Mouse (Mus musculus) kidney, postnatal 4 days (tissue): ENCODE results near the gene Selenom.

Source experiments
- DNase-seq, 2 experiments: peaks; one replicate each; pipeline ENCODE4 v3.0.0; 2021; ENCODE audit warnings: mixed read lengths in 2 of 2

Gene Selenom

GRCm38 (mm10) chr11:3531634-3532033, 17.1 kb downstream of the Selenom start:
- DNase-seq, result no peak

GRCm38 (mm10) chr11:3532101-3532931, 17.8 kb downstream of the Selenom start:
- DNase-seq, result no peak

DNA sequence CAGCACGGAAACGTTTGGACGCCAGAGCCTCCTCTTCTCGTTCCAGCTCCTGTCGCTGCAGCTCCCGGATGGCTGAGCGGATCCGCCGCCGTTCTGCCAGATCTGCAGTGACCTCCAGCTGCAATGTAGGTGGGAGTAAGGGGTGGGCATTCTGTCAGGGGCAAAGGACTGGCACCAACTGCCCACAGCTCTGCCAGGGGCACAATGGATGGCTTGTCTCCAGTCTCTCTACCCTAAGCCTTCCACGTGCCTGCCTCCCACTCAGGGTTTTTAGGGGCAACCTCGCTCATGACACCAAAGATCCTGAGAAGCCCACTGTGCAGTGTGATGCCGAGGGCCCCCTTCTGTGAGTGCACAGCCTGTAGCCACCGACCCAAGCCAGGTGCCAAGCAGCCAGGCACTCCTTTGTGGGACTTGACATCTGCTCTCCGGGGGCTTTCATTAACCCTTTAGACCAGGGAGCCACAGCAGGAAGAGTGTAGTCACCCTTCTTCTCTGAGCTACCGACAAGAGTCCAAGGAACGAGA, 19.0 kb downstream of the Selenom start:
- no peak for DNase-seq

DNA sequence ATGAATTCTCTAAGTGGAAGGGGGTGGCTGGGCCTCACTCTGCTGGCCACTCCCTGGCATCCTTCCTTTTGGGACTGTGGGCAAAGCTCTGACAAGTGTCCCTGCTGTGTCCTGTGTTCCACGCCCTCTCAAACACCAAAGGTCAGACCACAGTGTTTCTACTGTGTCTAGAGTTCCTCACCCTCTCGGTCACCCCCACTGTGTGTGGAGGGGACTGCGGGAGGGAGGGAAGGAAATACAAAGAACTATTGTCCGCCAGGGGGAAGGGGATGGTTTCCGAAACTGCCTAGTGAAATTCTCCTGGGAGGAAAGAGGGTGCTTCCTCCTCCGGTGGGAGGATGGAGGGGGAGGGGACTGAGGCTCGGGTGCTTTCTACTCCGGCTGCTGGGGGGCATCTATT, 20.5 kb downstream of the Selenom start:
- no peak for DNase-seq

DNA sequence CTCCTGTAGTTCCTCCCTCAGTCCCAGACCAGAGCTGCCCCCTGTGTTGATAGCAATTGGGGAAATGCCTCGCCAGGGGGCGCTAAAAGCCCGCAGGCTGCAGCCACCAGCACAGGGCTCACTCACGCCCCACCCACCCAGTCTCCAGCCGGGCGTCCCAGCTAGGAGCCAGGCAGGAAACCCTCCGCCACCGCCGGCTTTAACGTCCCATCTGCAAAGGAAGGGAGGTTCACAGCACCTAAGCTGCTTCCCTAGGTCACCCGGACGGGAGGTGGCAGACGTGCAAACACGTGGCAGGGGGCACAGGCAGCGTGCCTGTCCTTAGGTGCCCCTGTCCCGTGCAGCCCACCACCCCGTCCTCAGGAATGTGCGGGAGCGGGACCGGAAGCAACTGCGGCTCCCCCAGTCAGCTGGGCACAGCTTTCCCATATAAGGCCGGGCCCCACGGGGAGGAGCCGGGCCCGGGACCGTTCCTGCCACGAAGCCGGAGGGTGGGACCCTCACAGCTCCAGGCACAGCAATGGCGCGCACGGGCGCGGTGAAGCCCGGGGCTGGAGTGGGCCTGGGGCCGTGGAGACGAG, 21.0 kb downstream of the Selenom start:
- DNase-seq, result peak; percentile 99

DNA sequence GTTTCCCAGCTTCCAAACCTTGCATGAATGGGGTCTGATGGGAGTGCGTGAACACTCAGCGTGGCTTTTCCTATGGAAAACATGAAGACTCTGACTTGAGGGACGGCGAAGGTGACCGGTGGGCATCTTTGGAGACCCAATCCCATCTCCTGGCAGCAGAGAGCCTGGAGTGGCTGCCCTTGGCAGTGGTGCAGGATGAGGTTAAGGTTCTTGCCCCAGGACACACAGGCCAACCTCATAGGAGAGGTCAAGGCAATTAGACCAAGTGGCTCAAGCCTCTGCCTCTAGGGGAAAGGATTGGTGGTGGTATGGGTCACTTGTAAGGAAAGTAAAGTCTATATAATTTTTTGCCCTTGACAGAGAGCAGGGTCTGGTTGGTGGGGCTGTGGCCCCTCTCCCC, 21.6 kb downstream of the Selenom start:
- DNase-seq, result no peak

DNA sequence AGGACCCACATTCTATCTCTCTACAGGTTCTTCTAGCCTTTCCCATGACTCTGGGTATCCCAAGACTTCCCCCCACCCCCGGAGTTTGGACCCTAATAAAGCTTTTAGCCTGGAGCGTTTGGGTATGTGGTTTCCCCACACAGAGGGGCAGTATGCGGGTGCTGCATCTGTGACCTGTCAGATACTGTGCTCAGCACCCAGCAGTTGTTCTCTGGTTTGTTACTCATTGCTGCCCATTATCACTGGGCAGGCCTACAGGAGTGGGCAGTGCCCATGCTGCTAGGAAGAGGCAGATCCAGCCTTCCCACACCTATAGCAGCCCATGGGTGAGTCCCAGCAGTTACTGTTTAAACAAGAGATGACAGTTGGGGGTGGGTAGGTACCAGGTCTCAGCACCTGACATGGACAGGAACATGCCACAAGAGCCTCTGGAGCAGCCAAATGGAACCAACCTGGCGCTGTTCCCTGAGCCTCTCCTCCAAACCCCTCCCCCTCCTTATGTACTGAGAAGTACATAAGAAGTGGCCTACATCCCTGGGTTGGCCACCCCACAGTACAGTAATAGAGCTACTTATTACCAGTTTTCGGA, 22.4 kb downstream of the Selenom start:
- peak; percentile 68 to 85 for DNase-seq

DNA sequence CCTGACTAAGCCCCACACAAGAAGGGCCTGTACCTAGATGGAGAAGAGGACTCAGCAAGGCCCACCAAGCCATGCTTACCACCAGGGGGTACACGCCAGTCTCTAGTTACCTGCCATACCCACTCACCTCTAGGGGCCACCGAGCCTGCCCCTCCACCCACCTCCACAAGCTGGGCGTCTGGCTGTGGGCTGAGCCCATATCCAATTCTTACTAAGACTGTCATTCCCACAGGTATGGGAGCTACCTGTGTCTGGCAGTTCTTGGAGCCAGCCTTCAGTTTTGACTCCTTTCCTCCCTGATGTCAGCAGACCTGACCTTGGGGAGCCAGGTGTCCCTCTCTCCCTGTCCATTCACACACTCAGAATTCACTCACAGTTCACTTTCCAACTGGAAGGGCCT, 23.2 kb downstream of the Selenom start:
- no peak for DNase-seq

- DNase-seq, result no peak
Observed at GRCm38 (mm10) chr11:3538341-3538740, 23.9 kb downstream of the Selenom start.

DNA sequence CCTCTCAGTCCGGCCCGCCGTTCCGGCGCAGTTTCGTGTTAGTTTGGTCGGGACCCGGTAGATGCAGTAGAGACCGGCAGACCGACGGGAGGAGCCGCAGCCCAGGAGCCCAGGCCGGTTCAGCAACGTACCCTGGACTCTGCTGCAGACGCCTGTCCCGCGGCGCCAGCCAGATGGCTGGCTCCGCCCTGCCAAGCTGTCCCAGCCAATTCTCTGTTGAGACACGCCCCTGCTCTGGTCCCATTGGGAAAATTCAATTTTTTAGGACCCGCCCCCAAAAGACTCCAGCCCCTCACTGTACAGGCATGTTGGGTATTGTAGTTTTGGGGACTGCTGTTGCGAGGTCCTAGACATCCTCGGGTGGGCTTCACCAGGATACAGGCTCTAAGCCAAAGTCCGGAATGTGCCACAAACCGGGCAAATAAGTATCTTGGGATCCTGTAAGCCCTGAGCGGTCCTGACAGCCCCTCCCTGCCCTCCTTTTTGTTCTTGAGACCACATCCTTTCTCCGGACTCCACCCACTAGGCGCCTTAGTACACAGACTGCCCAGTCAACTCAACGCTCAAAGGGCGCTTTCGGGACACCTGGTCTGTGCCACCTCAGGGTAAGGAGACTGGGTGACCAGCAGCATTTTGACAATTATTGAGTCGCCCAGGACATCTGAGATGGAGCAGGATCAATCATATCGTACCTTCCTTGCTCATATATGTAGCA, 24.8 kb downstream of the Selenom start:
- DNase-seq, result peak; percentile 90 to 95

- DNase-seq, result no peak
Observed at GRCm38 (mm10) chr11:3539826-3540196, 25.3 kb downstream of the Selenom start.

- DNase-seq, result no peak
Observed at GRCm38 (mm10) chr11:3540451-3541085, 26.1 kb downstream of the Selenom start, which contains the start of gene Smtn. Smtn (minus strand) TSS chr11:3540612.

- DNase-seq, result no peak
Observed at GRCm38 (mm10) chr11:3541932-3542331, 27.4 kb downstream of the Selenom start.

DNA sequence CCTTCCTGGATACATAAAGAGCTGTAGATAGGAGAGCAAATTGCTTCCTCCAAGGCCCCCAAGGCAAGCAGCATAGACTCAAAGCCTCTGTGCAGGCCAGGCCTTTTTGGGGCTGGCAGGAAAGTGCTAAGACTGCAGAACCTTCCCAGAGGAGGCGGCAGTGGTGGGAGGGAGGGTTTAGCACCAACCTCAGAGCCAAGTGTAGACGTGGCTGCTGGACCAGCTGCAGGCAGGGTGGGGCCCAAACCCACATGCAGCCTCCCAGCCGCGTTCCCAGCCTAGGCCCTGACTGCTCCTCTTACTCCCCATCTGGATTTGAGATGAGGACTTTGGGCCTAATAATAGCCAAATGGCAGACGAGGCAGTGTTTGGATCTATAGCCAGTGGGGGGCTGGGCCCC, 28.5 kb downstream of the Selenom start:
- no peak for DNase-seq

GRCm38 (mm10) chr11:3544409-3544808, 29.9 kb downstream of the Selenom start:
- no peak for DNase-seq

GRCm38 (mm10) chr11:3545531-3546241, 31.2 kb downstream of the Selenom start:
- DNase-seq, result no peak

DNA sequence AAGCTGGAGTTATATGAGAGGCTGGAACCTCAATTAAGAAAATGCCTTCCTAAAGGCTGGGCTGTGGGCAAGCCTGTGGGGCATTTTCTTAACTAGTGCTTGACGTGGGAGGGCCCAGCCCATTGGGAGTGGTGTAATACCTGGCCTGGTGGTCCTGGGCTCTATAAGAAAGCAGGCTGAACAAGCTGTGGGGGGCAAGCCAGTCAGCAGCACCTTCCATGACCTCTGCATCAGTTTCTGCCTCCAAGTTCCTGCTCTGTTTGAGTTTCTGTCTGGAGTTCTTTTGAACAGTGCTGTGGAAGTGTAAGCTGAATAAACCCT, 31.7 kb downstream of the Selenom start:
- no peak for DNase-seq

DNA sequence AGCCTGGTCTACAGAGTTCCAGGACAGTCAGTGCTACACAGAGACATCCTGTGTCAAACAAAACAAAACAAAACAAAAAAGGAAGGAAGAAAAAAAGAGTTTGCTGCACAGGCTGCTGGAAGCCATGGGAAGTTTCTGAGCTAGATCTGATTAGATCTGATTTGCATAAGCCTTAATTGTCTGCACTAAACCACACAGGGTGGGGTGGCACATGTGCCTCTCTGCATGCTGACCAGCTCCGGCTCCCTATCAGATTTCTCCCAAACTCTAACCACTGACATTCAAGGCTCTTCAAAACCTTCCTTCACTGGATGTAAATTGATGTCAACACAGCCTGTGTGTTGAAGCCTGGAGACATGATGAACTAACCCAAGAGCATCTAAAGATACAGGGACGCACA, 32.6 kb downstream of the Selenom start:
- no peak for DNase-seq

GRCm38 (mm10) chr11:3547969-3548368, 33.5 kb downstream of the Selenom start:
- peak; percentile 61 to 71 for DNase-seq

- no peak for DNase-seq
Observed at GRCm38 (mm10) chr11:3548564-3549295, 34.2 kb downstream of the Selenom start.

GRCm38 (mm10) chr11:3549791-3550190, 35.3 kb downstream of the Selenom start:
- no peak for DNase-seq
